31 mouse cellular contexts compared by ENCODE assay signal in the genomic region with DNA sequence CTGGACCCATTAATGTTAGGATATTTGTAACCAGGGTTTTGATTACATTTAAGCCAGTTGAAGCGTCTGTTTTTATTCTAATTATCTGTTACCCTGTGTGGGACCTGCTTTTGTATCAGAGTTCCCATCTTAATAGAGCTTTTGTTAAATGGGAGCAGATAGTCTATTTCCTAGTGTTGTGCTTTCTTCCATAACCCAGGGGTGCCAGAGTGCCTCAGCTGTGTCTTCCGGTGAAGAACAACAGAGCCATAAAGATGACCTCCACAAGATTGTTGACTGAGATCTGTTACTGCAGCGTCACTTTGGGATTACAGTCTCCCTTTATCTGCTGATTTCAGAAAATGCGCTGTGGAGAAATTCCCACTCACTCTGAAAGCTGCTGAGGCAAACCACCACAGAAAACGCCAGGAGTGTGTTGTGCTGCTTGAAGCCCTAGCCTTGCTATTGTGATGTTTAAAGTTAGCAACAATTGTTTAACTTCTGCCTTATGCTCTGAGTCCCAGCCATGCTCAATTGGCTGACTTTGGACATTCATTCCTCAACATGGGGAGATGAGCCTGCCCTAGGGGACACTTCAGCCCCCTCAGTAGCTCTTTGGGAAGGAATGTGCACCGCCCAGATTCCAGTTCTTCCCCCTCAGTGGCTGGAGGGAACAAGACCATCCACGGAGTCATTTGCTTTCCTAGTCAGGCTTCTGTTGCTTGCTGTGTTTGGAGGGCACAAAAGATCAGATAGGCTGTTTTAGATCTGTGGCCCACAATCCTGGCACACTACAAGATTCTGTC. TPM values are rescaled to one million over a fixed set of nuclear protein-coding genes. Genes with fewer than 3 reads are reported as not detected.
DNase-seq lines count a peak whose midpoint lies in the region; ATAC-seq and TF ChIP-seq lines count a peak whose summit lies in the region.
"Had no signal": no experiment of that assay in that cellular context is flagged by ENCODE, and none has a peak within 500 bp of the region (broad histone marks: within the 10 kb centered on the region; RNA-seq: fewer than 3 reads in every experiment).

No protein-coding gene starts in this region.

- no peaks in the 10 kb centered on the region for H3K9me3 ChIP-seq in forebrain, embryonic 11.5 days (ENCODE audit: control insufficient read depth, low read length)
- no peaks in the 10 kb centered on the region for H3K9me3 ChIP-seq in forebrain, embryonic 16.5 days (ENCODE audit: control insufficient read depth, low read length)
- no peaks in the 10 kb centered on the region for H3K9me3 ChIP-seq in E14TG2a.4 (ENCODE audit: low read length)
- H3K9me3 ChIP-seq: embryonic facial prominence, embryonic 13.5 days; embryonic facial prominence, embryonic 15.5 days; forebrain, embryonic 10.5 days; forebrain, embryonic 13.5 days; forebrain, embryonic 15.5 days; G1E had no signal

- H3K4me3 ChIP-seq in forebrain, embryonic 11.5 days (ENCODE audit: low read depth, low read length) = no peak overlapping the region
- no peak overlapping the region for H3K4me3 ChIP-seq in forebrain, embryonic 16.5 days (replicated peaks; ENCODE audit: low read length)
- peak overlapping the region; percentile 3; the same call in 1 of the 2 replicates for H3K4me3 ChIP-seq in E14TG2a.4 (replicated peaks; ENCODE audit: low read length)
- H3K4me3 ChIP-seq: embryonic facial prominence, embryonic 13.5 days; embryonic facial prominence, embryonic 15.5 days; erythroblast, embryonic 14.5 days; forebrain, embryonic 10.5 days; forebrain, embryonic 13.5 days; forebrain, embryonic 15.5 days had no signal

- H3K27ac ChIP-seq in forebrain, embryonic 11.5 days (ENCODE audit: low read depth, low read length) = no peak overlapping the region
- no peak overlapping the region for H3K27ac ChIP-seq in forebrain, embryonic 16.5 days (ENCODE audit: low read length)
- H3K27ac ChIP-seq: embryonic facial prominence, embryonic 13.5 days; embryonic facial prominence, embryonic 15.5 days; forebrain, embryonic 10.5 days; forebrain, embryonic 13.5 days; forebrain, embryonic 15.5 days had no signal

- 39% methylated on average over 7 of the region's 7 CpGs for WGBS in forebrain, embryonic 11.5 days
- WGBS in forebrain, embryonic 16.5 days = 40% methylated on average over 7 of the region's 7 CpGs

- no peaks in the 10 kb centered on the region for H3K4me1 ChIP-seq in forebrain, embryonic 11.5 days (replicated peaks; ENCODE audit: control insufficient read depth, insufficient read depth, low read length)
- H3K4me1 ChIP-seq in forebrain, embryonic 16.5 days (replicated peaks; ENCODE audit: control insufficient read depth, insufficient read depth, low read length) = no peaks in the 10 kb centered on the region
- peaks cover 98% of the 10 kb centered on the region for H3K4me1 ChIP-seq in E14TG2a.4 (replicated peaks; ENCODE audit: low read depth, low read length)
- H3K4me1 ChIP-seq: embryonic facial prominence, embryonic 13.5 days; embryonic facial prominence, embryonic 15.5 days; forebrain, embryonic 13.5 days; forebrain, embryonic 15.5 days had no signal

- intact Hi-C loops in left cerebral cortex, postnatal 14 days (cut with DNase I) = no loop called here

- no peak for ATAC-seq in forebrain, embryonic 11.5 days (replicated peaks; ENCODE audit: low FRiP score)
- ATAC-seq in forebrain, embryonic 16.5 days = no peak
- ATAC-seq: activated CD4-positive, CD25-positive, alpha-beta regulatory T cell, adult 4 months; CD4-positive, CD25-positive, alpha-beta regulatory T cell, adult 4 months; forebrain, embryonic 13.5 days; forebrain, embryonic 15.5 days; Patski had no signal

- no peak overlapping the region for H3K9ac ChIP-seq in forebrain, embryonic 11.5 days (ENCODE audit: low read length)
- no peak overlapping the region for H3K9ac ChIP-seq in forebrain, embryonic 16.5 days (replicated peaks; ENCODE audit: low read depth, low read length)
- H3K9ac ChIP-seq: embryonic facial prominence, embryonic 13.5 days; embryonic facial prominence, embryonic 15.5 days; forebrain, embryonic 13.5 days; forebrain, embryonic 15.5 days had no signal

- H3K36me3 ChIP-seq in forebrain, embryonic 11.5 days (ENCODE audit: control insufficient read depth, insufficient read depth, low read length) = no peaks in the 10 kb centered on the region
- H3K36me3 ChIP-seq in forebrain, embryonic 16.5 days (ENCODE audit: control insufficient read depth, insufficient read depth) = no peaks in the 10 kb centered on the region
- H3K36me3 ChIP-seq in E14TG2a.4 (ENCODE audit: insufficient read depth, low read length) = peaks cover 74% of the 10 kb centered on the region
- H3K36me3 ChIP-seq: embryonic facial prominence, embryonic 13.5 days; embryonic facial prominence, embryonic 15.5 days; forebrain, embryonic 10.5 days; forebrain, embryonic 15.5 days; G1E had no signal

- peak; percentile 38 for DNase-seq in forebrain, embryonic 11.5 days (ENCODE audit: low spot score)
- DNase-seq in ES-CJ7 (ENCODE audit: low read depth, low spot score) = peak; percentile 48
- peak; percentile 90 for DNase-seq in R1 (ENCODE audit: low read depth, low spot score)
- DNase-seq in left cerebral cortex, postnatal 14 days (ENCODE audit: low spot score in 2 of 2) = no peak
- no peak for DNase-seq in cerebellum, adult 11 months
- DNase-seq in right cerebral cortex, postnatal 10 days (ENCODE audit: low spot score in 2 of 2) = no peak
- DNase-seq: adrenal gland, adult 8-10 months; adrenal gland, postnatal 14 days; adrenal gland, postnatal 36 days; B cell, adult 2 months; cerebellum, adult 18-20 months; cerebellum, adult 8-10 months; cerebellum, adult 9-11 months; cerebellum, postnatal 14 days; cerebellum, postnatal 36 days; embryo, embryonic 11 days had no signal

- H3K27me3 ChIP-seq in forebrain, embryonic 11.5 days (ENCODE audit: control insufficient read depth, insufficient read depth, low read length) = peaks cover 21% of the 10 kb centered on the region
- H3K27me3 ChIP-seq in forebrain, embryonic 16.5 days (replicated peaks; ENCODE audit: control insufficient read depth, insufficient read depth, low read length) = peaks cover 25% of the 10 kb centered on the region
- no peaks in the 10 kb centered on the region for H3K27me3 ChIP-seq in E14TG2a.4 (ENCODE audit: insufficient read depth, low read length)

- no peak overlapping the region for H3K4me2 ChIP-seq in forebrain, embryonic 11.5 days (ENCODE audit: low read depth, low read length, severe bottlenecking)
- H3K4me2 ChIP-seq in forebrain, embryonic 16.5 days (ENCODE audit: low read length) = no peak overlapping the region
- H3K4me2 ChIP-seq: embryonic facial prominence, embryonic 13.5 days; embryonic facial prominence, embryonic 15.5 days; forebrain, embryonic 13.5 days; forebrain, embryonic 15.5 days had no signal

- TF ChIP-seq CTCF in E14TG2a.4 (conservative IDR thresholded peaks at IDR 0.05; ENCODE audit: low read length) = no peak

RNA-seq across cellular contexts. Expression of gene En2, which starts 33.8 kb away (rescaled TPM):
- polyA plus RNA-seq in forebrain, embryonic 11.5 days (2014; fragmentation: Nextera tagmentation; extraction: Ambion mirVana) = not detected in 2 replicates
- polyA plus RNA-seq in forebrain, embryonic 16.5 days (2015; fragmentation: Nextera tagmentation; extraction: Ambion mirVana) = not detected in 2 replicates
- under 1 TPM; 0.13 to 0.44 TPM for total RNA-seq in left cerebral cortex, postnatal 14 days (2021)
- total RNA-seq: CH12.LX; common myeloid progenitor, adult 5-6 weeks; G1E had no signal
- polyA plus RNA-seq: activated CD4-positive, CD25-positive, alpha-beta regulatory T cell, adult 4 months; CD4-positive, CD25-positive, alpha-beta regulatory T cell, adult 4 months; embryonic facial prominence, embryonic 13.5 days; embryonic facial prominence, embryonic 15.5 days; erythroblast, embryonic 14.5 days; forebrain, embryonic 10.5 days; forebrain, embryonic 15.5 days; G1E had no signal

RNA-seq across cellular contexts. Expression of gene Cnpy1, which starts 46.3 kb away (rescaled TPM):
- 2.4 and 2.8 TPM in 2 replicates for polyA plus RNA-seq in forebrain, embryonic 11.5 days (2014; fragmentation: Nextera tagmentation; extraction: Ambion mirVana)
- 1.1 and 2.7 TPM in 2 replicates for polyA plus RNA-seq in forebrain, embryonic 16.5 days (2015; fragmentation: Nextera tagmentation; extraction: Ambion mirVana)
- total RNA-seq in left cerebral cortex, postnatal 14 days (2021) = under 1 TPM; 0.17 to 0.33 TPM
- total RNA-seq: adrenal gland, adult 18-20 months; adrenal gland, adult 8-10 months; adrenal gland, postnatal 36 days; common myeloid progenitor, adult 5-6 weeks had no signal
- polyA plus RNA-seq: activated CD4-positive, CD25-positive, alpha-beta regulatory T cell, adult 4 months; CD4-positive, CD25-positive, alpha-beta regulatory T cell, adult 4 months; erythroblast, embryonic 14.5 days; G1E; Patski had no signal

Comparison
In these comparisons a context has a peak if more than half of its experiments do, and no peak if none do; other contexts are left out.
1. DNase-seq: peak in forebrain, embryonic 11.5 days (single experiment), ES-CJ7 (single experiment) and R1 (single experiment); none in left cerebral cortex, postnatal 14 days (0 of 2), cerebellum, adult 11 months (single experiment) and right cerebral cortex, postnatal 10 days (0 of 2).